Comparison of ENCODE assay signal across 11 mouse cellular contexts in the genomic region with DNA sequence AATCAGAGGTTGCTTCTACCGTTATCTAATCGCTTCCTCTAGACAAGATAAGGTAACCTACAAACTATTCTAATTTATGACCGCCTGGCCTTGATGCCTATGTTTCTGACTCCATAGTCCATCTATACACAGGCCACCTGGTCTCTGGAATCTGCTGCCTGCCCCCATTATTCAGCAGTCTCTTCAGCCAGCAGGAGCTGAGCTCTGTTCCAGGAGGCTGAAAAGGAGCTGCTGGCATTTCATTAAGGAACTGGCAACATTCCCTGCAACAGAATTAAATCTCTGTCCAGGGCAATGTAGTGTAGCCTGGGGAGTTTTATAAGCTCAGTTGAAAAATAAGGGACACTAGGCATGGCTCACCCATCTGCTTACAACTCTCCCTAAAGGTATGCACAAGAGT. TPM values are rescaled to one million over a fixed set of nuclear protein-coding genes. Genes with fewer than 3 reads are reported as not detected.
DNase-seq lines count a peak whose midpoint lies in the region; ATAC-seq lines count a peak whose summit lies in the region.
"Had no signal": no experiment of that assay in that cellular context is flagged by ENCODE, and none has a peak within 500 bp of the region (broad histone marks: within the 10 kb centered on the region; RNA-seq: fewer than 3 reads in every experiment).

No protein-coding gene starts in this region.

- H3K9ac ChIP-seq in kidney, embryonic 16.5 days (replicated peaks; ENCODE audit: low read length): no peak overlapping the region
- no peak overlapping the region for H3K9ac ChIP-seq in forebrain, embryonic 16.5 days (replicated peaks; ENCODE audit: low read depth, low read length)
- H3K9ac ChIP-seq: limb, embryonic 15.5 days; midbrain, embryonic 12.5 days had no signal

- 89% methylated on average over 3 of the region's 3 CpGs for WGBS in kidney, embryonic 16.5 days
- WGBS in forebrain, embryonic 16.5 days: 66% methylated on average over 3 of the region's 3 CpGs

- peak; percentile 46 for DNase-seq in kidney, adult 11 months
- peak; percentile 27 for DNase-seq in Muller cell, postnatal 12 days (ENCODE audit: inconsistent ontology term)
- DNase-seq in thymus, postnatal 25 days: no peak
- no peak for DNase-seq in spleen, postnatal 36 days (ENCODE audit: low spot score in 2 of 2)
- DNase-seq: adrenal gland, postnatal 36 days had no signal

- no peak overlapping the region for H3K4me2 ChIP-seq in kidney, embryonic 16.5 days (replicated peaks; ENCODE audit: low read depth, low read length)
- no peak overlapping the region for H3K4me2 ChIP-seq in forebrain, embryonic 16.5 days (ENCODE audit: low read length)
- H3K4me2 ChIP-seq: limb, embryonic 15.5 days; midbrain, embryonic 12.5 days had no signal

- no peaks in the 10 kb centered on the region for H3K4me1 ChIP-seq in kidney, embryonic 16.5 days (ENCODE audit: insufficient read depth, low read length)
- H3K4me1 ChIP-seq in forebrain, embryonic 16.5 days (replicated peaks; ENCODE audit: control insufficient read depth, insufficient read depth, low read length): peaks cover 7% of the 10 kb centered on the region; the same call in 1 of the 2 replicates
- H3K4me1 ChIP-seq: limb, embryonic 15.5 days had no signal

- H3K4me3 ChIP-seq in kidney, embryonic 16.5 days (ENCODE audit: low read length): no peak overlapping the region
- H3K4me3 ChIP-seq in forebrain, embryonic 16.5 days (replicated peaks; ENCODE audit: low read length): no peak overlapping the region
- H3K4me3 ChIP-seq: limb, embryonic 15.5 days; midbrain, embryonic 12.5 days had no signal

- ATAC-seq in kidney, embryonic 16.5 days (ENCODE audit: low FRiP score, low TSS enrichment): no peak
- peak; percentile 96 for ATAC-seq in cerebellum, adult (ENCODE audit: insufficient number of reproducible peaks, low FRiP score, low TSS enrichment)
- peak; percentile 50 for ATAC-seq in forebrain, embryonic 16.5 days

- no peaks in the 10 kb centered on the region for H3K36me3 ChIP-seq in kidney, embryonic 16.5 days (ENCODE audit: insufficient read depth, low read length)
- no peaks in the 10 kb centered on the region for H3K36me3 ChIP-seq in forebrain, embryonic 16.5 days (ENCODE audit: control insufficient read depth, insufficient read depth)
- H3K36me3 ChIP-seq: limb, embryonic 15.5 days; midbrain, embryonic 12.5 days had no signal

- no peaks in the 10 kb centered on the region for H3K9me3 ChIP-seq in kidney, embryonic 16.5 days (ENCODE audit: low read length)
- no peaks in the 10 kb centered on the region for H3K9me3 ChIP-seq in forebrain, embryonic 16.5 days (ENCODE audit: control insufficient read depth, low read length)
- H3K9me3 ChIP-seq: limb, embryonic 15.5 days; midbrain, embryonic 12.5 days had no signal

- no peaks in the 10 kb centered on the region for H3K27me3 ChIP-seq in kidney, embryonic 16.5 days (ENCODE audit: insufficient read depth, low read length)
- H3K27me3 ChIP-seq in forebrain, embryonic 16.5 days (replicated peaks; ENCODE audit: control insufficient read depth, insufficient read depth, low read length): no peaks in the 10 kb centered on the region
- H3K27me3 ChIP-seq: CH12.LX; limb, embryonic 15.5 days; midbrain, embryonic 12.5 days had no signal

- H3K27ac ChIP-seq in kidney, embryonic 16.5 days (ENCODE audit: low read length): no peak overlapping the region
- no peak overlapping the region for H3K27ac ChIP-seq in forebrain, embryonic 16.5 days (ENCODE audit: low read length)
- H3K27ac ChIP-seq: limb, embryonic 15.5 days; midbrain, embryonic 12.5 days had no signal

RNA-seq across cellular contexts. Expression of a gene that starts 11.0 kb away (rescaled TPM):
- polyA plus RNA-seq in kidney, embryonic 16.5 days (2015; fragmentation: Nextera tagmentation; extraction: Ambion mirVana): 10.4 and 10.7 TPM in 2 replicates
- polyA plus RNA-seq in forebrain, embryonic 16.5 days (2015; fragmentation: Nextera tagmentation; extraction: Ambion mirVana): 0.19 and 0.23 TPM in 2 replicates
- polyA plus RNA-seq: midbrain, embryonic 12.5 days had no signal

RNA-seq across cellular contexts. Expression of a gene that starts 51.2 kb away (rescaled TPM):
- polyA plus RNA-seq in kidney, embryonic 16.5 days (2015; fragmentation: Nextera tagmentation; extraction: Ambion mirVana): 24.7 and 25.3 TPM in 2 replicates
- polyA plus RNA-seq in forebrain, embryonic 16.5 days (2015; fragmentation: Nextera tagmentation; extraction: Ambion mirVana): 16.6 and 17.0 TPM in 2 replicates

RNA-seq across cellular contexts. Expression of a gene that starts 51.3 kb away (rescaled TPM):
- 26.4 and 29.0 TPM in 2 replicates for polyA plus RNA-seq in kidney, embryonic 16.5 days (2015; fragmentation: Nextera tagmentation; extraction: Ambion mirVana)
- polyA plus RNA-seq in forebrain, embryonic 16.5 days (2015; fragmentation: Nextera tagmentation; extraction: Ambion mirVana): 40.4 and 46.0 TPM in 2 replicates

Comparison
In these comparisons a context has a peak if more than half of its experiments do, and no peak if none do; other contexts are left out.
1. DNase-seq: peak in kidney, adult 11 months (single experiment) and Muller cell, postnatal 12 days (single experiment); none in thymus, postnatal 25 days (single experiment) and spleen, postnatal 36 days (0 of 2).